ENCODE assay signal across 11 mouse cellular contexts in genomic region chr11:21864000-21864399, GRCm38 (mm10).
DNase-seq lines count a peak whose midpoint lies in the region; ATAC-seq lines count a peak whose summit lies in the region.
"Had no signal": no experiment of that assay in that cellular context is flagged by ENCODE, and none has a peak within 500 bp of the region (broad histone marks: within the 10 kb centered on the region; RNA-seq: fewer than 3 reads in every experiment).

No protein-coding gene starts in this region.

- no peak overlapping the region for H3K9ac ChIP-seq in forebrain, embryonic 16.5 days (replicated peaks; ENCODE audit: low read depth, low read length)
- no peak overlapping the region for H3K9ac ChIP-seq in midbrain, embryonic 12.5 days (replicated peaks)
- H3K9ac ChIP-seq: liver, postnatal 0 days had no signal

- H3K4me1 ChIP-seq in forebrain, embryonic 16.5 days (replicated peaks; ENCODE audit: control insufficient read depth, insufficient read depth, low read length), result peaks cover 6% of the 10 kb centered on the region; the same call in 1 of the 2 replicates
- peaks cover 8% of the 10 kb centered on the region; the same call in 1 of the 2 replicates for H3K4me1 ChIP-seq in midbrain, embryonic 12.5 days

- no peak overlapping the region for H3K27ac ChIP-seq in forebrain, embryonic 16.5 days (ENCODE audit: low read length)
- peak overlapping the region; percentile 61 for H3K27ac ChIP-seq in midbrain, embryonic 12.5 days (replicated peaks)
- H3K27ac ChIP-seq: stomach, postnatal 0 days had no signal

- no peak overlapping the region for H3K4me3 ChIP-seq in forebrain, embryonic 16.5 days (replicated peaks; ENCODE audit: low read length)
- H3K4me3 ChIP-seq in midbrain, embryonic 12.5 days, result no peak overlapping the region

- H3K36me3 ChIP-seq in forebrain, embryonic 16.5 days (ENCODE audit: control insufficient read depth, insufficient read depth), result no peaks in the 10 kb centered on the region
- no peaks in the 10 kb centered on the region for H3K36me3 ChIP-seq in midbrain, embryonic 12.5 days

- H3K27me3 ChIP-seq in forebrain, embryonic 16.5 days (replicated peaks; ENCODE audit: control insufficient read depth, insufficient read depth, low read length), result no peaks in the 10 kb centered on the region
- no peaks in the 10 kb centered on the region for H3K27me3 ChIP-seq in midbrain, embryonic 12.5 days

- peak; percentile 63 for ATAC-seq in forebrain, embryonic 16.5 days
- ATAC-seq in midbrain, embryonic 12.5 days (ENCODE audit: low FRiP score, low read depth), result peak; percentile 70
- no peak for ATAC-seq in megakaryocyte-erythroid progenitor cell, adult 5-6 weeks (replicated peaks; ENCODE audit: low FRiP score, low TSS enrichment, poor library complexity, severe bottlenecking)
- ATAC-seq: liver, postnatal 0 days had no signal

- no peaks in the 10 kb centered on the region for H3K9me3 ChIP-seq in forebrain, embryonic 16.5 days (ENCODE audit: control insufficient read depth, low read length)
- no peaks in the 10 kb centered on the region for H3K9me3 ChIP-seq in midbrain, embryonic 12.5 days

- peak; percentile 1 for DNase-seq in cerebellum, adult 9-11 months
- DNase-seq in cerebellum, adult 11-12 months, result no peak
- DNase-seq in adrenal gland, postnatal 36 days, result peak; percentile 29 to 31
- DNase-seq in cerebellum, adult 8-10 months, result no peak
- no peak for DNase-seq in kidney, adult 11 months
- DNase-seq: heart, postnatal 10 days; liver, postnatal 0 days had no signal

- H3K4me2 ChIP-seq in forebrain, embryonic 16.5 days (ENCODE audit: low read length), result no peak overlapping the region
- H3K4me2 ChIP-seq in midbrain, embryonic 12.5 days (replicated peaks), result no peak overlapping the region

- 20% methylated on average over 6 of the region's 6 CpGs for WGBS in forebrain, embryonic 16.5 days
- WGBS in midbrain, embryonic 12.5 days, result 52% methylated on average over 6 of the region's 6 CpGs

Comparison
In these comparisons a context has a peak if more than half of its experiments do, and no peak if none do; other contexts are left out.
1. DNase-seq: peak in cerebellum, adult 9-11 months (single experiment) and adrenal gland, postnatal 36 days (2 of 2); none in cerebellum, adult 11-12 months (single experiment), cerebellum, adult 8-10 months (single experiment) and kidney, adult 11 months (single experiment).